Comparison of ENCODE assay signal across 10 mouse cellular contexts in the genomic region with DNA sequence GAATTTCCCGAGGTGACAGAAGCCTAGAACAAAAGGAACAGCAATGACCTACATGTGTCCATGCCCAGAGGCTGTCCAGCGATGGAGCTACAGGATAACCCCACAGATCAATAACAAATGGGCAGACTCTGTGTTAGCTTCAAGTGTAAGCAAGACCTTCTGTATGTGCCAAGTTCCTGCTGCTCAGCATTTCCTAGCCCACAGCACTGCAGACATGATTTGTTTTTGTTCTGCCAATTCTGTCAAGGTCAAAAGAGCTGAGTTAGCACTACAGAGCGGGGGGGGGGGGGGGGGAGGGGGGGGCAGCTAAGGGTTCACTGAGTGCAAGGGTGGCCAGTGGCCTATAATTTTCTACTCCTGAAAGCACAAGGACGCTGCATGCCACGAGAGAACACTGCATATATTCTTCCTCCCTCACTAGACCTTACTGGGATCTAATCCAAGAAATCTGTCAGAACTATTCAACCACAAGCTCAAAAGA. TPM values are rescaled to one million over a fixed set of nuclear protein-coding genes. Genes with fewer than 3 reads are reported as not detected.
DNase-seq lines count a peak whose midpoint lies in the region; TF ChIP-seq lines count a peak whose summit lies in the region.
"Had no signal": no experiment of that assay in that cellular context is flagged by ENCODE, and none has a peak within 500 bp of the region (broad histone marks: within the 10 kb centered on the region; RNA-seq: fewer than 3 reads in every experiment).

No protein-coding gene starts in this region.

- H3K27me3 ChIP-seq in heart, embryonic 10.5 days (ENCODE audit: insufficient read depth, poor library complexity, severe bottlenecking), result no peaks in the 10 kb centered on the region
- H3K27me3 ChIP-seq: stomach, embryonic 15.5 days had no signal

- H3K9me3 ChIP-seq in heart, embryonic 10.5 days, result no peaks in the 10 kb centered on the region
- H3K9me3 ChIP-seq: stomach, embryonic 15.5 days had no signal

- peak; percentile 70 for DNase-seq in heart, embryonic 10.5 days (ENCODE audit: low spot score)
- DNase-seq in heart, postnatal 4 days, result no peak
- DNase-seq in left cerebral cortex, adult 2 months (ENCODE audit: extremely low spot score in 1 of 2, low spot score in 2 of 2), result no peak
- no peak for DNase-seq in left cerebral cortex, postnatal 25 days (ENCODE audit: low spot score in 2 of 2)
- DNase-seq in NIH3T3 (ENCODE audit: low read depth), result peak; percentile 79
- DNase-seq in spleen, postnatal 4 days (ENCODE audit: low spot score in 2 of 2), result no peak
- DNase-seq in layer of hippocampus, adult 18-20 months (ENCODE audit: low spot score in 2 of 2), result no peak
- DNase-seq: heart, postnatal 14 days had no signal

- no peak overlapping the region for H3K4me3 ChIP-seq in heart, embryonic 10.5 days
- no peak overlapping the region for H3K4me3 ChIP-seq in left cerebral cortex, adult 2 months
- no peak overlapping the region for H3K4me3 ChIP-seq in brown adipose tissue, adult 24 weeks (ENCODE audit: insufficient read depth, low read depth, low read length)
- H3K4me3 ChIP-seq: stomach, embryonic 15.5 days had no signal

- peaks cover 35% of the 10 kb centered on the region for H3K4me1 ChIP-seq in heart, embryonic 10.5 days
- peaks cover 27% of the 10 kb centered on the region for H3K4me1 ChIP-seq in brown adipose tissue, adult 24 weeks (ENCODE audit: control insufficient read depth, insufficient read depth, insufficient read length, low read length)

- peaks cover 72% of the 10 kb centered on the region for H3K36me3 ChIP-seq in heart, embryonic 10.5 days

- no peak for TF ChIP-seq CTCF in left cerebral cortex, adult 2 months (IDR thresholded peaks at IDR 0.05)

- WGBS in heart, embryonic 10.5 days, result 74% methylated on average over 5 of the region's 5 CpGs

- intact Hi-C loops in left cerebral cortex, adult 2 months (cut with DNase I), result no loop called here
- intact Hi-C loops in left cerebral cortex, postnatal 25 days (cut with DNase I), result no loop called here

- no peak overlapping the region for H3K27ac ChIP-seq in heart, embryonic 10.5 days
- peak overlapping the region; percentile 94 for H3K27ac ChIP-seq in left cerebral cortex, adult 2 months
- H3K27ac ChIP-seq in brown adipose tissue, adult 24 weeks (replicated peaks; ENCODE audit: low read depth, low read length), result peak overlapping the region; percentile 42
- H3K27ac ChIP-seq: stomach, embryonic 15.5 days had no signal

RNA-seq across cellular contexts. Expression of a gene that starts 2.0 kb away (rescaled TPM):
- polyA plus RNA-seq in heart, embryonic 10.5 days (2016; fragmentation: Nextera tagmentation; extraction: Ambion mirVana), result 20.5 and 22.7 TPM in 2 replicates
- total RNA-seq in heart, postnatal 4 days (2021), result 10 to 100 TPM; 13.4 to 14.3 TPM
- total RNA-seq in left cerebral cortex, adult 2 months (2021), result 10 to 100 TPM; 28.1 to 28.2 TPM
- 10 to 100 TPM; 19.9 to 22.4 TPM for total RNA-seq in left cerebral cortex, postnatal 25 days (2021)
- polyA plus RNA-seq in brown adipose tissue, adult 24 weeks (2012; ENCODE audit: insufficient read depth, insufficient read length, missing spikeins), result 6.7 and 7.8 TPM in 2 replicates
- total RNA-seq in layer of hippocampus, adult 18-20 months (2021), result 10 to 100 TPM; 23.3 to 24.5 TPM

RNA-seq across cellular contexts. Expression of a gene that starts 21.8 kb away (rescaled TPM):
- polyA plus RNA-seq in heart, embryonic 10.5 days (2016; fragmentation: Nextera tagmentation; extraction: Ambion mirVana), result 153 and 171 TPM in 2 replicates
- 100 to 1,000 TPM; 107 to 113 TPM for total RNA-seq in heart, postnatal 4 days (2021)
- 10 to 100 TPM; 93.6 to 94.4 TPM for total RNA-seq in left cerebral cortex, adult 2 months (2021)
- total RNA-seq in left cerebral cortex, postnatal 25 days (2021), result 10 to 100 TPM; 92.3 to 92.8 TPM
- polyA plus RNA-seq in brown adipose tissue, adult 24 weeks (2012; ENCODE audit: insufficient read depth, insufficient read length, missing spikeins), result 75.4 and 83.9 TPM in 2 replicates
- 10 to 100 TPM; 83.4 to 91.8 TPM for total RNA-seq in layer of hippocampus, adult 18-20 months (2021)

RNA-seq across cellular contexts. Expression of a gene that starts 21.9 kb away (rescaled TPM):
- polyA plus RNA-seq in heart, embryonic 10.5 days (2016; fragmentation: Nextera tagmentation; extraction: Ambion mirVana), result 94.7 and 113 TPM in 2 replicates
- total RNA-seq in heart, postnatal 4 days (2021), result 10 to 100 TPM; 55.5 to 62.3 TPM
- total RNA-seq in left cerebral cortex, adult 2 months (2021), result 100 to 1,000 TPM; 152 to 164 TPM
- total RNA-seq in left cerebral cortex, postnatal 25 days (2021), result 100 to 1,000 TPM; 146 to 163 TPM
- polyA plus RNA-seq in brown adipose tissue, adult 24 weeks (2012; ENCODE audit: insufficient read depth, insufficient read length, missing spikeins), result 49.7 and 61.2 TPM in 2 replicates
- total RNA-seq in layer of hippocampus, adult 18-20 months (2021), result 100 to 1,000 TPM; 140 to 141 TPM

RNA-seq across cellular contexts. Expression of a gene that starts 30.5 kb away (rescaled TPM):
- polyA plus RNA-seq in heart, embryonic 10.5 days (2016; fragmentation: Nextera tagmentation; extraction: Ambion mirVana), result 27.1 and 31.7 TPM in 2 replicates
- total RNA-seq in heart, postnatal 4 days (2021), result 10 to 100 TPM; 20.8 to 21.0 TPM
- 10 to 100 TPM; 74.2 to 78.2 TPM for total RNA-seq in left cerebral cortex, adult 2 months (2021)
- total RNA-seq in left cerebral cortex, postnatal 25 days (2021), result 10 to 100 TPM; 56.9 to 67.7 TPM
- 3.1 and 4.5 TPM in 2 replicates for polyA plus RNA-seq in brown adipose tissue, adult 24 weeks (2012; ENCODE audit: insufficient read depth, insufficient read length, missing spikeins)
- total RNA-seq in layer of hippocampus, adult 18-20 months (2021), result 10 to 100 TPM; 58.8 to 64.6 TPM

RNA-seq across cellular contexts. Expression of a gene that starts 34.0 kb away (rescaled TPM):
- 24.7 and 26.4 TPM in 2 replicates for polyA plus RNA-seq in heart, embryonic 10.5 days (2016; fragmentation: Nextera tagmentation; extraction: Ambion mirVana)
- total RNA-seq in heart, postnatal 4 days (2021), result 10 to 100 TPM; 37.0 to 39.0 TPM
- total RNA-seq in left cerebral cortex, adult 2 months (2021), result 10 to 100 TPM; 50.6 to 50.9 TPM
- 10 to 100 TPM; 43.1 to 49.2 TPM for total RNA-seq in left cerebral cortex, postnatal 25 days (2021)
- 21.0 and 21.6 TPM in 2 replicates for polyA plus RNA-seq in brown adipose tissue, adult 24 weeks (2012; ENCODE audit: insufficient read depth, insufficient read length, missing spikeins)
- 10 to 100 TPM; 50.3 to 50.4 TPM for total RNA-seq in layer of hippocampus, adult 18-20 months (2021)

Comparison
In these comparisons a context has a peak if more than half of its experiments do, and no peak if none do; other contexts are left out.
1. DNase-seq: peak in heart, embryonic 10.5 days (single experiment) and NIH3T3 (single experiment); none in heart, postnatal 4 days (single experiment), left cerebral cortex, adult 2 months (0 of 2), left cerebral cortex, postnatal 25 days (0 of 2), spleen, postnatal 4 days (0 of 2) and layer of hippocampus, adult 18-20 months (0 of 2).